Mouse (Mus musculus): ENCODE results near the gene Gpr176. TPM values are rescaled to one million over a fixed set of nuclear protein-coding genes. Genes with fewer than 3 reads are reported as not detected.

Gene Gpr176
- total and polyA plus RNA-seq, 3 experiments: not detected

GRCm38 (mm10) chr2:118319176-118319575 is 54.0 kb downstream of the Gpr176 start:
- H3K79me2 ChIP-seq (ENCODE audit: control insufficient read depth, insufficient read depth, low read length, poor library complexity): no peaks in the 10 kb centered on the region
- no peak for DNase-seq (ENCODE audit: low read depth, low spot score)
- no peaks in the 10 kb centered on the region for H3K36me3 ChIP-seq (ENCODE audit: control insufficient read depth in 1 of 2, insufficient read depth in 2 of 2, low read length in 2 of 2)
- H3K9me3 ChIP-seq (replicated peaks; ENCODE audit: insufficient read depth, low read length): no peaks in the 10 kb centered on the region
- H3K27me3 ChIP-seq (ENCODE audit: control insufficient read depth in 1 of 2, insufficient read depth in 2 of 2, low read length in 2 of 2): no peaks in the 10 kb centered on the region
- H3K4me1 ChIP-seq (ENCODE audit: control insufficient read depth in 1 of 2, insufficient read depth in 2 of 2, low read length in 2 of 2): no peaks in the 10 kb centered on the region
- H3K4me3 ChIP-seq (ENCODE audit: control insufficient read depth in 1 of 2, insufficient read depth in 1 of 2, low read depth in 2 of 2, low read length in 2 of 2): no peak overlapping the region
- no peak overlapping the region for H3K9ac ChIP-seq (ENCODE audit: control insufficient read depth, low read depth, low read length, poor library complexity, severe bottlenecking)
- no peak for TF ChIP-seq TCF12 (IDR thresholded peaks at IDR 0.05; ENCODE audit: low read depth, low read length)
- TF ChIP-seq GATA1 (IDR thresholded peaks at IDR 0.05; ENCODE audit: low read depth, low read length): no peak
- no peak for TF ChIP-seq POLR2AphosphoS5 (IDR thresholded peaks at IDR 0.05; ENCODE audit: borderline replicate concordance, low read depth, low read length)
- no peak for TF ChIP-seq NELFE (IDR thresholded peaks at IDR 0.05; ENCODE audit: low read depth, low read length)
- no peak for TF ChIP-seq NRF1 (IDR thresholded peaks at IDR 0.05; ENCODE audit: insufficient read depth, low read depth, low read length, poor library complexity, severe bottlenecking)
- no peak for TF ChIP-seq RCOR1 (IDR thresholded peaks at IDR 0.05; ENCODE audit: low read depth, low read length)
- no peak for TF ChIP-seq MAZ (IDR thresholded peaks at IDR 0.05; ENCODE audit: low read depth, low read length)
- H3K27ac ChIP-seq (ENCODE audit: control insufficient read depth, low read depth, low read length): no peak overlapping the region

GRCm38 (mm10) chr2:118316939-118317338 is 56.3 kb downstream of the Gpr176 start:
- no peak overlapping the region for H3K27ac ChIP-seq (ENCODE audit: control insufficient read depth, low read depth, low read length)
- H3K79me2 ChIP-seq (ENCODE audit: control insufficient read depth, insufficient read depth, low read length, poor library complexity): no peaks in the 10 kb centered on the region
- H3K4me3 ChIP-seq (ENCODE audit: control insufficient read depth in 1 of 2, insufficient read depth in 1 of 2, low read depth in 2 of 2, low read length in 2 of 2): no peak overlapping the region
- TF ChIP-seq SIN3A (IDR thresholded peaks at IDR 0.05; ENCODE audit: low read length) (no peak), ZNF384 (IDR thresholded peaks at IDR 0.05; ENCODE audit: low read depth, low read length) (no peak), GATA1 (IDR thresholded peaks at IDR 0.05; ENCODE audit: low read depth, low read length) (no peak), EP300 (IDR thresholded peaks at IDR 0.05; ENCODE audit: low read depth in 1 of 2, low read length in 2 of 2) (no peak), MEF2A (IDR thresholded peaks at IDR 0.05; ENCODE audit: extremely low read depth, insufficient replicate concordance, low read depth, low read length, poor library complexity, severe bottlenecking) (no peak), MXI1 (IDR thresholded peaks at IDR 0.05; ENCODE audit: low read depth, low read length) (no peak), NELFE (IDR thresholded peaks at IDR 0.05; ENCODE audit: low read depth, low read length) (no peak), TCF12 (IDR thresholded peaks at IDR 0.05; ENCODE audit: low read depth, low read length) (no peak), SMC3 (IDR thresholded peaks at IDR 0.05; ENCODE audit: low read depth, low read length) (no peak)
- no peaks in the 10 kb centered on the region for H3K9me3 ChIP-seq (replicated peaks; ENCODE audit: insufficient read depth, low read length)
- DNase-seq (ENCODE audit: low read depth, low spot score): no peak
- H3K4me1 ChIP-seq (ENCODE audit: control insufficient read depth in 1 of 2, insufficient read depth in 2 of 2, low read length in 2 of 2): no peaks in the 10 kb centered on the region
- no peaks in the 10 kb centered on the region for H3K27me3 ChIP-seq (ENCODE audit: control insufficient read depth in 1 of 2, insufficient read depth in 2 of 2, low read length in 2 of 2)
- no peak overlapping the region for H3K9ac ChIP-seq (ENCODE audit: control insufficient read depth, low read depth, low read length, poor library complexity, severe bottlenecking)
- no peaks in the 10 kb centered on the region for H3K36me3 ChIP-seq (ENCODE audit: control insufficient read depth in 1 of 2, insufficient read depth in 2 of 2, low read length in 2 of 2)
